Mouse (Mus musculus) midbrain, embryonic 15.5 days (tissue): ENCODE measurements around the gene Setd2. TPM values are rescaled to one million over a fixed set of nuclear protein-coding genes. Genes with fewer than 3 reads are reported as not detected.

Experiments
- ATAC-seq: fragments of 200-750 bp; cut with Nextera tagmentation; replicated peaks from 2 replicates; pipeline ENCODE4 v1.8.0; 2017; ENCODE audit warnings: moderate TSS enrichment
- H3K27ac ChIP-seq: fragments of 300-500 bp; sonication (generic); 2 replicates; pipeline ENCODE4 v1.5.1; 2015; ENCODE audit warnings: mild to moderate bottlenecking, inconsistent platforms
- H3K27me3 ChIP-seq: fragments of 300-500 bp; sonication (generic); replicated peaks from 2 replicates; pipeline ENCODE4 v1.6.1; 2015; ENCODE audit warnings: inconsistent platforms
- H3K36me3 ChIP-seq: fragments of 300-500 bp; sonication (generic); replicated peaks from 2 replicates; pipeline ENCODE4 v1.6.1; 2015; ENCODE audit warnings: inconsistent platforms
- H3K4me1 ChIP-seq: fragments of 300-500 bp; sonication (generic); 2 replicates; pipeline ENCODE4 v1.6.1; 2015; ENCODE audit warnings: inconsistent platforms
- H3K4me2 ChIP-seq: fragments of 300-500 bp; sonication (generic); 2 replicates; pipeline ENCODE4 v1.6.1; 2015; ENCODE audit warnings: inconsistent platforms, mild to moderate bottlenecking, moderate library complexity
- H3K4me3 ChIP-seq: fragments of 300-500 bp; sonication (generic); 2 replicates; pipeline ENCODE4 v1.5.1; 2015; ENCODE audit warnings: mild to moderate bottlenecking, inconsistent platforms
- H3K9ac ChIP-seq: fragments of 300-500 bp; sonication (generic); 2 replicates; pipeline ENCODE4 v1.6.1; 2015; ENCODE audit warnings: mild to moderate bottlenecking, inconsistent platforms
- H3K9me3 ChIP-seq: fragments of 300-500 bp; sonication (generic); 2 replicates; pipeline ENCODE4 v1.6.1; 2016; ENCODE audit warnings: inconsistent platforms
- WGBS: fragments of 180-500 bp; shearing (Covaris S2); methylation state at CpG from one replicate; pipeline ENCODE4 v1.1.7; 2015; ENCODE audit warnings: mixed read lengths; 5-methylcytosine and 5-hydroxymethylcytosine counted together
- polyA plus RNA-seq: library from polyadenylated mRNA; unstranded; fragments of >200 nt; fragmentation: Nextera tagmentation; extraction: Ambion mirVana; gene quantifications from 2 replicates; pipeline ENCODE4 v1.2.1, GENCODE M21; 2015

The Setd2 gene
- polyA plus RNA-seq, 1 experiment from 2014 or later: 37.4 TPM

GRCm38 (mm10) chr9:110625350-110625908 is 93.0 kb downstream of the Setd2 start:
- Histone ChIP-seq H3K27ac (peak overlapping the region; percentile 82), H3K9me3 (no peaks in the 10 kb centered on the region), H3K4me3 (peak overlapping the region; percentile 47), H3K9ac (peak overlapping the region; percentile 56), H3K4me1 (peaks cover 26% of the 10 kb centered on the region), H3K36me3 (no peaks in the 10 kb centered on the region), H3K27me3 (no peaks in the 10 kb centered on the region), H3K4me2 (peak overlapping the region; percentile 93)
- ATAC-seq: peak; percentile 26
- 62% methylated on average over 11 of the region's 11 CpGs for WGBS

GRCm38 (mm10) chr9:110630171-110630570 is 97.8 kb downstream of the Setd2 start:
- peaks cover 18% of the 10 kb centered on the region for H3K27me3 ChIP-seq
- peaks cover 22% of the 10 kb centered on the region for H3K4me1 ChIP-seq
- H3K27ac ChIP-seq: no peak overlapping the region
- H3K4me3 ChIP-seq: no peak overlapping the region
- no peaks in the 10 kb centered on the region for H3K36me3 ChIP-seq
- H3K9ac ChIP-seq: no peak overlapping the region
- H3K4me2 ChIP-seq: no peak overlapping the region
- H3K9me3 ChIP-seq: no peaks in the 10 kb centered on the region
- WGBS: 92% methylated on average over 15 of the region's 15 CpGs
- ATAC-seq: no peak

GRCm38 (mm10) chr9:110631191-110631590 is 98.8 kb downstream of the Setd2 start:
- no peaks in the 10 kb centered on the region for H3K36me3 ChIP-seq

GRCm38 (mm10) chr9:110631651-110632275 is 99.4 kb downstream of the Setd2 start:
- Histone ChIP-seq H3K36me3 (no peaks in the 10 kb centered on the region), H3K4me1 (peaks cover 15% of the 10 kb centered on the region), H3K9ac (no peak overlapping the region), H3K9me3 (no peaks in the 10 kb centered on the region), H3K4me2 (peak overlapping the region; percentile 48), H3K4me3 (peak overlapping the region; percentile 23), H3K27ac (no peak overlapping the region), H3K27me3 (peaks cover 20% of the 10 kb centered on the region)
- 17% methylated on average over 30 of the region's 30 CpGs for WGBS
- ATAC-seq: peak; percentile 68; the same call in 1 of the 2 replicates

More at GRCm38 (mm10) chr9:110631191-110631590, 98.8 kb downstream of the Setd2 start:
- H3K4me2 ChIP-seq: peak overlapping the region; percentile 48
- no peak overlapping the region for H3K9ac ChIP-seq
- peak; percentile 19; the same call in 1 of the 2 replicates for ATAC-seq
- H3K27me3 ChIP-seq: peaks cover 20% of the 10 kb centered on the region
- WGBS: 13% methylated on average over 10 of the region's 10 CpGs
- H3K9me3 ChIP-seq: no peaks in the 10 kb centered on the region
- no peak overlapping the region for H3K27ac ChIP-seq
- H3K4me1 ChIP-seq: peaks cover 15% of the 10 kb centered on the region
- peak overlapping the region; percentile 23 for H3K4me3 ChIP-seq

GRCm38 (mm10) chr9:110632671-110633070 is 100.3 kb downstream of the Setd2 start:
- ATAC-seq: no peak
- 83% methylated on average over 15 of the region's 15 CpGs for WGBS
- Histone ChIP-seq H3K4me2 (no peak overlapping the region), H3K27me3 (peaks cover 20% of the 10 kb centered on the region), H3K4me1 (peaks cover 15% of the 10 kb centered on the region), H3K4me3 (no peak overlapping the region), H3K9ac (no peak overlapping the region), H3K27ac (no peak overlapping the region), H3K36me3 (no peaks in the 10 kb centered on the region), H3K9me3 (no peaks in the 10 kb centered on the region)

GRCm38 (mm10) chr9:110633882-110634281 is 101.5 kb downstream of the Setd2 start:
- ATAC-seq: no peak
- WGBS: 75% methylated on average over 17 of the region's 17 CpGs

GRCm38 (mm10) chr9:110635225-110635624 is 102.8 kb downstream of the Setd2 start:
- no peak; the same call in 1 of the 2 replicates for ATAC-seq

More at GRCm38 (mm10) chr9:110633882-110634281, 101.5 kb downstream of the Setd2 start:
- H3K9me3 ChIP-seq: no peaks in the 10 kb centered on the region
- H3K27me3 ChIP-seq: peaks cover 20% of the 10 kb centered on the region
- no peak overlapping the region for H3K27ac ChIP-seq
- H3K4me1 ChIP-seq: peaks cover 15% of the 10 kb centered on the region
- H3K4me3 ChIP-seq: no peak overlapping the region
- no peak overlapping the region for H3K4me2 ChIP-seq
- no peaks in the 10 kb centered on the region for H3K36me3 ChIP-seq
- no peak overlapping the region for H3K9ac ChIP-seq

GRCm38 (mm10) chr9:110638611-110639021 is 106.2 kb downstream of the Setd2 start:
- Histone ChIP-seq H3K4me1 (no peaks in the 10 kb centered on the region), H3K27ac (no peak overlapping the region), H3K9me3 (no peaks in the 10 kb centered on the region), H3K27me3 (peaks cover 9% of the 10 kb centered on the region), H3K4me3 (no peak overlapping the region), H3K36me3 (no peaks in the 10 kb centered on the region), H3K9ac (no peak overlapping the region), H3K4me2 (no peak overlapping the region)
- ATAC-seq: no peak
- WGBS: 83% methylated on average over 10 of the region's 10 CpGs

More at GRCm38 (mm10) chr9:110635225-110635624, 102.8 kb downstream of the Setd2 start:
- Histone ChIP-seq H3K27ac (no peak overlapping the region), H3K9ac (no peak overlapping the region), H3K4me1 (peaks cover 15% of the 10 kb centered on the region), H3K27me3 (peaks cover 20% of the 10 kb centered on the region), H3K9me3 (no peaks in the 10 kb centered on the region), H3K4me3 (no peak overlapping the region), H3K36me3 (no peaks in the 10 kb centered on the region), H3K4me2 (no peak overlapping the region)
- 7% methylated on average over 19 of the region's 19 CpGs for WGBS

- Histone ChIP-seq H3K4me1 (no peaks in the 10 kb centered on the region), H3K4me3 (no peak overlapping the region), H3K27ac (no peak overlapping the region), H3K9me3 (no peaks in the 10 kb centered on the region), H3K4me2 (no peak overlapping the region), H3K36me3 (no peaks in the 10 kb centered on the region), H3K27me3 (0 out of 2 replicates have a peak, but pooled peaks cover 2% of the 10 kb centered on the region), H3K9ac (no peak overlapping the region)
- no peak for ATAC-seq
- 91% methylated on average over 5 of the region's 5 CpGs for WGBS
Observed at GRCm38 (mm10) chr9:110641006-110641405, 108.6 kb downstream of the Setd2 start.

- H3K36me3 ChIP-seq: no peaks in the 10 kb centered on the region
- H3K27me3 ChIP-seq: no peaks in the 10 kb centered on the region
- no peak overlapping the region for H3K4me3 ChIP-seq
- H3K4me2 ChIP-seq: no peak overlapping the region
- ATAC-seq: no peak
- no peak overlapping the region for H3K27ac ChIP-seq
- H3K9ac ChIP-seq: no peak overlapping the region
- H3K9me3 ChIP-seq: no peaks in the 10 kb centered on the region
- 56% methylated on average over 5 of the region's 5 CpGs for WGBS
- no peaks in the 10 kb centered on the region for H3K4me1 ChIP-seq
Observed at GRCm38 (mm10) chr9:110642812-110643524, 110.6 kb downstream of the Setd2 start.

- no peaks in the 10 kb centered on the region for H3K9me3 ChIP-seq
- 71% methylated on average over 9 of the region's 9 CpGs for WGBS
- H3K4me2 ChIP-seq: no peak overlapping the region
- H3K36me3 ChIP-seq: no peaks in the 10 kb centered on the region
- no peaks in the 10 kb centered on the region for H3K27me3 ChIP-seq
- ATAC-seq: no peak
- H3K9ac ChIP-seq: no peak overlapping the region
- 0 out of 2 replicates have a peak, but pooled peaks cover 2% of the 10 kb centered on the region for H3K4me1 ChIP-seq
- no peak overlapping the region for H3K27ac ChIP-seq
- H3K4me3 ChIP-seq: no peak overlapping the region
Observed at GRCm38 (mm10) chr9:110643787-110644186, 111.4 kb downstream of the Setd2 start.

- no peak overlapping the region for H3K4me2 ChIP-seq
- no peak overlapping the region for H3K4me3 ChIP-seq
- H3K36me3 ChIP-seq: no peaks in the 10 kb centered on the region
- peaks cover 7% of the 10 kb centered on the region; the same call in 1 of the 2 replicates for H3K4me1 ChIP-seq
- H3K9ac ChIP-seq: no peak overlapping the region
- 80% methylated on average over 10 of the region's 10 CpGs for WGBS
- no peak overlapping the region for H3K27ac ChIP-seq
- no peaks in the 10 kb centered on the region for H3K9me3 ChIP-seq
- ATAC-seq: no peak
- H3K27me3 ChIP-seq: no peaks in the 10 kb centered on the region
Observed at GRCm38 (mm10) chr9:110644295-110644694, 111.9 kb downstream of the Setd2 start.
